Mouse (Mus musculus) cortical plate, adult 2 months (tissue): ENCODE measurements around the gene Fhl2.

Experiments
- CTCF ChIP-seq: fragments of 200-500 bp; IDR thresholded peaks from 2 replicates; pipeline ENCODE4 v1.5.1; 2011; ENCODE audit warnings: mild to moderate bottlenecking, control low read depth, low read length; ENCODE audit not compliant: insufficient read depth; ENCODE audit errors: extremely low read depth
- POLR2A ChIP-seq: fragments of 200-500 bp; IDR thresholded peaks from 2 replicates; pipeline ENCODE4 v1.6.1; 2011; ENCODE audit warnings: mild to moderate bottlenecking, low read length, control low read depth; ENCODE audit not compliant: insufficient read depth; ENCODE audit errors: extremely low read depth

DNA sequence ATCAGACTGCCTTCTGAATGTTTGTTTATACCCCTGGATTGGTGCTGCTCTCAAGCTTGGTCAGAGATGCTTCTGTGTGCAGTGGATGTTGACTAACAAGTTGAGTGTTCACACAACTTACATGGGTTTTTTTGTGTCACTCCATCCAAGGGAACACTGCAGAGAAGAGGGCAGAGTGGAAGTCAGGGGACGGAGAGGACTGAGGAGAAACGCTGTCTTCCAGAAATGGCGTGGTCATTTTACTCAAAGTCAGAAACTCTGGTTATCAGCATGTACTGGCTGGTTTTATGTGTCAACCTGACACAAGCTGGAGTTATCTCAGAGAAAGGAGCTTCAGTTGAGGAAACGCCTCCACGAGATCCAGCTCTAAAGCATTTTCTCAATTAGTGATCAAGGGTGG, 75.8 kb downstream of the Fhl2 start:
- TF ChIP-seq CTCF (no peak), POLR2A (no peak)
